Mouse (Mus musculus) left cerebral cortex, postnatal 14 days (tissue): ENCODE results near the gene Lmo7. TPM values are rescaled to one million over a fixed set of nuclear protein-coding genes. Genes with fewer than 3 reads are reported as not detected.

Source experiments
- DNase-seq, 2 experiments: peaks; one replicate each; pipeline ENCODE4 v3.0.0; 2021 to 2022; ENCODE audit warnings: low spot score in 2 of 2, mixed read lengths in 1 of 2
- intact Hi-C: fragments of 180-260 bp; cut with DNase I; formaldehyde crosslinking; loops from one replicate; pipeline ENCODE4 v1.15.1; 2025
- long read RNA-seq, 2 experiments: library from polyadenylated mRNA; stranded (forward); transcript quantifications; one replicate each; pipeline ENCODE4 v2.0.0; 2021
- total RNA-seq, 2 experiments: library from RNA; stranded (reverse); gene quantifications; 2 replicates each; pipeline ENCODE4 v1.2.3; 2021

The Lmo7 gene
- 10 to 100 TPM; 84.0 to 89.7 TPM for total RNA-seq
- long read RNA-seq, experiment 1, full-length matches to known transcripts, result 1 of 21 reads
- long read RNA-seq, experiment 1, partial matches to known transcripts, result 14 of 21 reads
- long read RNA-seq, experiment 1, other reads (novel, unspliced or antisense), result 6 of 21 reads
- long read RNA-seq, experiment 2, partial matches to known transcripts, result 7 of 15 reads
- long read RNA-seq, experiment 2, other reads (novel, unspliced or antisense), result 8 of 15 reads

- peak; percentile 9 to 10 for DNase-seq
- intact Hi-C loops, result no loop called here
Measured at GRCm38 (mm10) chr14:101729237-101729971, at the start of gene Lmo7, which contains the start of gene Gm9922. Gene Lmo7, plus strand, starts transcription at chr14:101729957. Gene Gm9922, minus strand, starts transcription at chr14:101729814.

GRCm38 (mm10) chr14:101687696-101688095, 42.1 kb upstream of the Lmo7 start:
- no peak for DNase-seq
- intact Hi-C loops, result no loop called here

DNA sequence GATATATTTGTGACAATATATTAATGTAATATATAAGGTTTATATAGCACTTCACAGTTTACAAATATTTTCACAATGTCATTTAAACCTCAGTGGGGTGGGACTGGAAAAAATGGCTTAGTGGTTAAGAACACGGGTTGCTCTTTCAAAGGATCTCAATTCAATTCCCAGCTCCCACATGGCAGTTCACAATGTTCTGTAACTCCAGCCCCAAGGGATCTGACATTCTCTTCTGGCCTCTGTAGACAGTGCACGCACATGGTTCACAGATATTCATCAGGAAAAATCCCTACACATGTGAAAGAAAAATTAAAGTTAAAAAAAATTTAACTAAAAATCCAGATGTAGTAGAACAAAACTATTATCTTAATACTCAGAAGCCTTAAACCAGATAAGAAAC, 41.4 kb upstream of the Lmo7 start:
- no peak for DNase-seq
- intact Hi-C loops, result no loop called here

DNA sequence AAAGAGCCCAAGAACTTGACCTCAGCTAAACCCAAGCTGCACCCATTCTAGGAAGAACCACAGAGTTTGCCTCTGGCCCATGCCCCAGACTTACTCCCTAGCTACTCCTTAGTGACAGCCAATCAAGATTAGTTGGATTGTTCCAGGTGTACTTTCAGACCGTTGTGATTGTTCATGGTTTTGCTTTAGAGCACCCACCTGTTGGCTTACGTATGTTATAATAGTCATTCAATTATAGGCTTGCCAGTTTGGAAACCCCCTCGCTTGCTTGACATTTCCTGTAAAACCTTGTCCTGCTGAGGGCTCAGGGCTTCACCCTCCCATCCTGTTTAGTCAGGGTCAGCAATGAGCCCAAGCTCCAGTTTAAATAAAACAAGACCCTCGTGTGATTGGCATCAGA, 25.3 kb upstream of the Lmo7 start:
- no peak for DNase-seq
- intact Hi-C loops, result no loop called here

DNA sequence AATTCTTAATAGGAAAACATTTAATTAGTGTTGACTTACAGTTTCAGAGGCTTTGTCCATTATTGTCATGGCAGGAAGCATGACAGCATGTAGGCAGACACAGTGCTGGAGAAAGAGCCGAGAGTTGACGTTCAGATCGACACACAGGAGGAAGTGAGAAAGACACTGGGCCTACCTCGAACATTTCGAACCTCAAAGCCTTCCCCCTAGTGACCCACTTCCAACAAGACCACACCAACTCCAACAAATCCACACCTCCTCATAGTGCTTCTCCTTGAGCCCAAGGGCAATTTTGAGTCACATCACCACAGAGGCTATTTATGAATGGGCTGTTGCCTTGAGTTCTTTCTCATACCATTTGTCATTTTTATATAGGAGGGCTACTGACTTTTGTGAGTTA, 22.7 kb upstream of the Lmo7 start:
- DNase-seq, result no peak
- intact Hi-C loops, result no loop called here

- no peak for DNase-seq
- intact Hi-C loops, result no loop called here
Measured at GRCm38 (mm10) chr14:101714414-101714813, 15.3 kb upstream of the Lmo7 start.

DNA sequence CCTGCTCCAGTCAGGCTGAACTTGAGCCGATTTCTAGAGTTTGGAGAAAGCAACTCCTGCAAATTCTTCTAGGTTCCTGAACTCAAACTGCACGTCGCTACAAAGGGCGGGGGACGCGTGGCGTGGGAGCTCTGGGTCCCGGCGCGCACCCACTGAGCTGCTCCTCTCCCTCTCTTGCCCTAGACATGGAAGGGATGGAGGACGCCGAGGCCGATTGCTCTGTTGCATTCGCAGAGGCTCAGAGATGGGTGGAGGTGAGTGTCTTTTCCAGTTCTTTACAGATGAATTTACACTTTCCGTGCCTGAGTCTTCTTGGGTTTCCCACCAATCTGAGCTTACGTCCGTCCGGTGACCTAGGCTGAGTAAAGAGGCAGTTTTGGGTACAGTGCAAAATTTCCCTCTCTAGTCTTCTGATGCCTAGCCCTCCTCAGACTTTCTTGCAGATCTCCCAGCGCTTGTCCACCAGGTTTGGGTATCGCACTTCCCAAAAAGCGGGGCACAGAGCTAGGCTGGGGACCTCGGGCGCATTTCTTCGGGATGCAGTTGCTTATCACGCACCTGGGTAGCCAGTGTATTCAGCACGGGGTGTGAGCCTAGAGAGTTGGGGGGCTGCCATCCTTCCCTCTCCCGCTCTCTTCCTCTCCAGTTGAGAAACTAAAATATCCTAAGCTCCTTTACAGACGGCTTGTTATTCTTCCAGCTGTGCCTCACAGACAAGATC, 375 bp downstream of the Lmo7 start:
- DNase-seq, result no peak
- intact Hi-C loops, result no loop called here

GRCm38 (mm10) chr14:101733542-101734303, 4.0 kb downstream of the Lmo7 start:
- DNase-seq, result no peak
- intact Hi-C loops, result no loop called here

DNA sequence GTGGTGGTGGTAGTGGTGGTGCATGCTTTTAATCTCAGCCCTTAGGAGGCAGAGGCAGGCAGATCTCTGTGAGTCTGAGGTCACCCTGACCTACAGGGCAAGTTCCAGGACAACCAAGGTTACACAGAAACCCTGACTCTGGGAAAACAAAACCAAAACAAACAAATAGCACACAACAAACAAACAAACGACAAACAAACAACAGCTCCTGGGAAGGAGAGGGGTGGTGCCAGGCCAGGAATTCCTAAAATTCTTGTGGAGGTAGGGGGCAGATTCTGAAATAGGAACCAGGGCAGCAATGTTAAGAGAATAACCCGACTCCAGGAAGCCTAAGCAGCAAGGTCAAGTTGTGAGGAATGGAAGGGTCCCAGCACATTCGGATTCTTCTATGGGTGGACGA, 7.7 kb downstream of the Lmo7 start:
- DNase-seq, result no peak
- intact Hi-C loops, result no loop called here

- DNase-seq, result no peak
- intact Hi-C loops, result no loop called here
Measured at GRCm38 (mm10) chr14:101746635-101747034, 16.9 kb downstream of the Lmo7 start.

- intact Hi-C loops, result no loop called here
- DNase-seq, result no peak
Measured at GRCm38 (mm10) chr14:101747811-101748210, 18.1 kb downstream of the Lmo7 start.

GRCm38 (mm10) chr14:101748436-101748835, 18.7 kb downstream of the Lmo7 start:
- intact Hi-C loops, result no loop called here
- DNase-seq, result no peak

- intact Hi-C loops, result no loop called here
- no peak for DNase-seq
Measured at GRCm38 (mm10) chr14:101750910-101751309, 21.2 kb downstream of the Lmo7 start.

DNA sequence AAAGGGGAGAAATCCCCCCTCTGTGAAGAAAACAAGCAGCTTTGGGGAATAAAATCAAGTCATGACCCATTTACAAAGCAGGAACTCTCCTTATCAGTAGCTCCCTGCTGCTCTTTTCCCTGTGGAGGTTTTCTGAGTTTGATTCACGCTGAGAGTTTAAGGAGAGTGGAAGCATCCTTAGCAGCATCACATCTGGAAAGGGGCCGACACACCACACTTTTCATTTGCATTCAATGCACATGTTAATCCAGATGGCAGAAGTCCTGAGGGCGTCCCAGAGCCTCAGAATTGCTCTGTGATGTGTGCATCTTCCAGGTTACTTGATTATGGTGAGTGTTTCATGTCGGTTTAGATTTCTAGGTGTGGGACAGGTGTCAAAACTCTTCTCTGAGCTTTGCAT, 25.7 kb downstream of the Lmo7 start:
- intact Hi-C loops, result no loop called here
- DNase-seq, result no peak

DNA sequence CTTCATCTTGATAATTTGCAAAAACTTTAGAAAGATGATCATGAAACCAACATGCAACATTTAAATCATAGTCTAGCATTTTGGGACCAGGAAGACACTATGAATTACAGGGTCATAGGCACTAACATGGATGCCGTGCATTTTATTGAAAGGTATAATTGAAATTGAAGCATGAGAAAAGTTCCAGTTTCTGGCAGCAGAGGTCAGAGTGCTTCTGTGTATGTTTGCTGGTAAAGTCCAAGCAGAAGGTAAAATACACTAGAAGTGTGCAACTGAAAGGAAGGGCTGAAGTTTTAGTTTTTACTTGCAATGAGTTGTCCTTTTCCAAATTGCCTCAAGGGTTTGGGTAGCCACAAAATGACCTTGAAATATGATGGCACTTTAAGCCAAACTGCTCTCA, 32.5 kb downstream of the Lmo7 start:
- no peak for DNase-seq
- intact Hi-C loops, result no loop called here

- intact Hi-C loops, result no loop called here
Measured at GRCm38 (mm10) chr14:101763762-101764295, 34.1 kb downstream of the Lmo7 start.

GRCm38 (mm10) chr14:101771336-101771735, 41.6 kb downstream of the Lmo7 start:
- no peak for DNase-seq
- intact Hi-C loops, result no loop called here

More at GRCm38 (mm10) chr14:101763762-101764295, 34.1 kb downstream of the Lmo7 start:
- DNase-seq, result no peak

DNA sequence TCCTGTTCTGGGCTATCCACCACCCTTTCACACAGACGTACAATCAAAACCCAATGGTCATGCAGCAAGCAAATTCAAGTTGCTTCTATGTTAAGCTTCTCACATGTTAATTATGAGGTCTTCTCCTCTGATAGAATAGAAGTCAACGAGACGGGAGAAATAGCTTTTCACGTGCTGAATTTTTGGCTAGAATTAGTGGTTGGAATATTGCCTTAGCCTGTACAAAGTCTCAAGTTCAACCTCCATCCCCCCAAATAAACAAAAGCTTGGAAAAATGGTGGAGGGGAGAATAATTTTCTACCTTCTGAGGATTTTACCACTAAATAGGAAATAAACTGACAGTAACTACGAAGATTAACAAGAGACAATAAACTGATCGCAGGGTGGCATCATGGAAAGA, 42.0 kb downstream of the Lmo7 start:
- no peak for DNase-seq
- intact Hi-C loops, result no loop called here

- peak; percentile 15 to 29 for DNase-seq
- intact Hi-C loops, result no loop called here
Measured at GRCm38 (mm10) chr14:101774631-101775030, 44.9 kb downstream of the Lmo7 start.
